Mouse (Mus musculus): ENCODE measurements at regions not wholly inside any gene's neighbourhood (a gene's known extent, or its start where the extent isn't known, plus 50 kb on each side); places are given as distances from the start of the nearest gene placed in this dataset.
"Not testable (repeated sequence)": the region's sequence is repeated elsewhere in the genome, so short reads cannot be mapped to it uniquely, and the experiment has no call there.

DNA sequence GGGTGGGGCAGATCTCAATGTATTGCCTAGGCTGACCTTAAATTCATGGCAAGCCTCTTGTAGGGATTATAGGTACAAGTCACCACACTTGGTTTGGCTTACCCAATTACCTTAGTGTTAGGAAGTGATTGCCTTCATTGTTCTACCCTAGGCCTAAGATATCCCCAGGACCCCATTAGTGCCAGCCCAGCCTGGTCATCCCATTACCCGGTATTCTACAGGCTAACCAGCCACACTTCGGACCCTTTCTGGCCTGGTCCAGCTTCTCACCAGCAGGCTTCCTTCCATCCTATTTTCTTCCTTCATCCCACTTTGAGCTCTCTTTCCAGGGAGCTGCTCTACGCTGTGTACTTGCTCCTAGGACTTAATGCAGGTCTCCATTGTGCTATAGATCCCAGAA, 59.5 kb downstream of the Tex35 start:
- DNase-seq (ENCODE audit: low spot score in 2 of 2), result no peak

GRCm38 (mm10) chr1:157048201-157048923, 60.1 kb downstream of the Tex35 start:
- DNase-seq (ENCODE audit: low spot score in 2 of 2), result peak; percentile 33 to 44

DNA sequence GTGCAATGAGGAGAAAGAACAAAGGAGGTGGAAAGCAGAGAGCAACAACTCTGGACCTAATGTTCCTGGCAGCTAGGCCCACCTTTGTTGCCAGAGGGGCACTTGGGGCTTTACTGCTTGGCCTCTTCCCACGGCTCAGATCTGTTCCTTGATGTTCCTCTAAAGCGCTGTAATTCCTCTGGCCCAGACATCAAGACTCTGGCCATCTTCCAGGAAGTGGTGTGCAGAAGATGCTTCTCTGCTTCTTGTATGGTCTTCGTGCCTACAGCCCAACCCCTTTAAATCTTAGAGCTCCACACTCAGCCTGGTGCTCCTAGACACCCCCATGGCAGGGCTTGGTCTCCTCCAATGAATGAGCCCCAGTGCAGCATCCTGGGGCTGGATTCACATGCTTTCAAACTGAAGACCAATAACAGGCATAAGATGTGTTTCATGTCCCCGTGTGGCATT, 60.7 kb downstream of the Tex35 start:
- no peak for DNase-seq (ENCODE audit: low spot score in 2 of 2)

DNA sequence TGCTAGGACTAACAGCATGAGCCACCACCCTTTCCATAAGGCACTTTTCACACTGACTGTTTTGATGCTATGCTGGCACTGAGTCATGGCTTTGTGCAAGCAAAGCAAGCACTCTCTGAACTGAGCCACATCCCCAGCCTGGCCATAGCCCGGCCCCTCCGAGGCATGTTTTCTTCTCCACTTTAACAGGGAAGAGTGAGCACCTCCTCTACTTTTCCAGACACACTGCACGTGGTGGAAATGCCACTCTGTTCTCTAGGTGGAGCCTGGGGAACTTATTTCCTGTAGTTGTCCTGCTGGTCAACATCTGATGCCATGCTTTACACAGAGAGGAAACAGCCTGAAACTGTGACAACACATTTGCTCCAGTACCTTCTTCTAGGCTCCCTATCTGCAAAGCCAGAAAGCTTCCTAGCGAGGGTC, 61.7 kb downstream of the Tex35 start:
- DNase-seq (ENCODE audit: low spot score in 2 of 2), result no peak

GRCm38 (mm10) chr1:157039836-157040196, 68.7 kb downstream of the Tex35 start:
- no peak for DNase-seq (ENCODE audit: low spot score in 2 of 2)

- no peak for DNase-seq (ENCODE audit: low spot score in 2 of 2)
Observed at GRCm38 (mm10) chr1:157039016-157039835, 69.3 kb downstream of the Tex35 start.

GRCm38 (mm10) chr1:157038111-157039008, 70.1 kb downstream of the Tex35 start:
- no peak for DNase-seq (ENCODE audit: low spot score in 2 of 2)

DNA sequence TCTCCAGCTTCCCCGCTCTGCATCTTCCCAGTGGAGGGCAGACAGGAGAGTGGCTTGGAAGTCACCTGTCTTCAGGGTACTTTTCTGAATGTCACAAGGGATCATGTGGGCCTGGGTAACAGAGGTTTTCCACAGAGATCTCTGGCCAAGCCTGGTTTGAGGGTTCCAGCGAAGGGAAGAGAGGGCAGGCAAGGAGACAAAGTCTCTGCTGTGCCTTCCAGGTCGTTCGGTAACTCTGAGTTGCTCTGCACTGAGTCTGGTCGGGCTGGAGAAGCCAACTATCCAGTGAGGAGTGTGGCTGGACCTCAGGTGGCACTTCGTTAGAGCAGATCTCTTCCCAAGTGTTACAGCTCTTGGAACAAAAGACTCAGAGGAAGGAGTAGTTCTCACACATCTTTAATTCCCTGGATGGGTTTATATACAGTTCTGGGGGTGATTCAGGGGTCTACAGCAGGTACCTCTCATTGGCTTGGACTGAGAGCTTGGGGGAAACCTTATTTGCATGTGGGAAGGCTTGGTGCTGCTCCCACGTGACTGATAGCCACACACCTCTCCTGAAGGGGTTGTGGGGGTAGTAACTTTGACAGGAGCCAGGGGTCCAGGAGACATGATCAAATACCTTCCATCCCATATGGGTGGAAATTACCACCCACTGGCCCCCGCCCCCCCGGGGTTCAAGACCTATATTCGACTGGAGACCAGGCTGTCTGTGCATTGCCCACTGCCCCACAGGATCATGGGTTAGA, 71.1 kb downstream of the Tex35 start:
- DNase-seq (ENCODE audit: low spot score in 2 of 2), result no peak

- DNase-seq (ENCODE audit: low spot score in 2 of 2), result no peak
Observed at GRCm38 (mm10) chr1:157036779-157037178, 71.7 kb downstream of the Tex35 start.

GRCm38 (mm10) chr1:157035221-157035620, 73.3 kb downstream of the Tex35 start:
- not testable (repeated sequence) for DNase-seq (ENCODE audit: low spot score in 2 of 2)

GRCm38 (mm10) chr1:157028682-157029081, 79.8 kb downstream of the Tex35 start:
- DNase-seq (ENCODE audit: low spot score in 2 of 2), result no peak

DNA sequence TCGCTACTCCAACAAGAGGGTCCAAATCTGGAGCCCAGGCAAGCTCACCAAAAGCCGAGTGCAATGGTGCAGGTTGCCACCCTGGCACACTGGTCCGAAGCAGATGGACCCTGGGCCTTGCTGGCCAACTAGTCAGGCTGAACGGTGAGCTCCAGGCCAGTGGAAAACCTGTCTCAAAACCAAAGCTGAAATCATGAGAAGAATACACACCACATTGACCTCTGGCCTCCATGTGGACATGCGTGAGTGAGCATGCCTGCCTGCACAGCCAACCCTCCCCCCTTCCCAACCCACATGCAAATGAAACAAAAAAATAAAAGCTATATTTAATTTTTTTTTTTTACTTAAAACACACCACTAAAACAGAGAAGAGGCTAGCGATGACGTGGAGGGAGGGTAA, 80.8 kb downstream of the Tex35 start:
- DNase-seq (ENCODE audit: low spot score in 2 of 2), result no peak

GRCm38 (mm10) chr1:157023462-157023861, 84.0 kb upstream of the Ralgps2 start:
- no peak for DNase-seq (ENCODE audit: low spot score in 2 of 2)

- DNase-seq (ENCODE audit: low spot score in 2 of 2), result no peak
Observed at GRCm38 (mm10) chr1:157022456-157023435, 83.3 kb upstream of the Ralgps2 start.

GRCm38 (mm10) chr1:157019892-157020291, 80.5 kb upstream of the Ralgps2 start:
- DNase-seq (ENCODE audit: low spot score in 2 of 2), result no peak

- no peak for DNase-seq (ENCODE audit: low spot score in 2 of 2)
Observed at GRCm38 (mm10) chr1:157018726-157019125, 79.3 kb upstream of the Ralgps2 start.

GRCm38 (mm10) chr1:157017198-157017994, 78.0 kb upstream of the Ralgps2 start:
- DNase-seq (ENCODE audit: low spot score in 2 of 2), result no peak

- DNase-seq (ENCODE audit: low spot score in 2 of 2), result no peak
Observed at GRCm38 (mm10) chr1:157016625-157017024, 77.2 kb upstream of the Ralgps2 start.

All from spleen, postnatal 14 days (tissue).